Mouse (Mus musculus) splenic B cell, adult 2 months (primary cell): ENCODE measurements around the gene Nek9.
A peak's percentile ranks its signal among the peaks of the same experiment; 100 is the strongest.
"Not testable (repeated sequence)": the region's sequence is repeated elsewhere in the genome, so short reads cannot be mapped to it uniquely, and the experiment has no call there.

Experiments
- DNase-seq: peaks from one replicate; pipeline ENCODE4 v3.0.0-alpha.2; 2011; ENCODE audit warnings: low read depth, low spot score
- H3K27me3 ChIP-seq: 2 replicates; pipeline ENCODE4 v1.6.1; 2012; ENCODE audit warnings: mild to moderate bottlenecking, low read length, moderate library complexity, mixed read lengths; ENCODE audit not compliant: control insufficient read depth, poor library complexity, insufficient read depth, severe bottlenecking
- H3K36me3 ChIP-seq: 2 replicates; pipeline ENCODE4 v1.6.1; 2012; ENCODE audit warnings: mild to moderate bottlenecking, low read length, moderate library complexity, mixed read lengths; ENCODE audit not compliant: control insufficient read depth, poor library complexity, insufficient read depth, severe bottlenecking

Gene Nek9

DNA sequence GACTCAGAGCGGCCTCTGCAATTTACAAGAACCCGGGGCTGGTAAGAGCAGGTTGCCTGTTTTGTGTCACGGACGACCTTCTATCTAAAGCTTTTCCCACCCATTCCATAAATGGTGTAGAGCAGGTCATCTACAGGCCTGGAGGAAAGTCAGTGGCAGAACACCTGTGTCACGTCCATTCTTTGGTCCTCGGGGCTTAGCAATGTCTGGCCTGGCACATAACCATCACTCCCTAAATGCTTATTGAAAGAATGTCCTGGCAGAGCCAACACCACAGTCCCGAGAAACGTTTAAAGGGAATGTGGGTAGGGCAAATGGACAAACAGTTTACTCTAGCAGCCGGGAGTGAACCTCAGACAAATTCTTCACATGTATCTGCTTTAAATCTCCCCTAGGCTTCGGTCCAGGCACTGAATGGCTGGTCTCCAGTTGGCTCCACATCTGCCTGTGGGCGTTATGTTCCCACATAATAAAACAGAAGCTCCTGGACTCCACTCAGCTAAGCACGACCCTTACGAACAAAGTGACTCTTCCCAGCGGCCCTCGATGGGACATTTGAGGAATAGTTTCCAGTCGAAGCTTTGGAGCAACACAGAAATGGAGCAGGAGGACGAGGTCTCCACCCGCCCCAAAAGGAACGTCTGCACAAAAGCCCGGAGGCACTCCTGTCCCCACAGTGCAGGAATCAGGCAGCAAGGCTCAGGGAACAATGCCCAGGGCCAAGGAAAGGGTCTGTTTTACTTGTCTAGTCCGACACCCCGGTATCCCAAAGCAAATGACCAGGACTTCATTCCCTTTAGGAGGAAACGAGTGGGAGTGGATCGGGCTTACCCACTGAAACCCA, 49.8 kb downstream of the Nek9 start:
- DNase-seq: no peak
- no peaks in the 10 kb centered on the region for H3K36me3 ChIP-seq
- H3K27me3 ChIP-seq: no peaks in the 10 kb centered on the region; the same call in 1 of the 2 replicates

DNA sequence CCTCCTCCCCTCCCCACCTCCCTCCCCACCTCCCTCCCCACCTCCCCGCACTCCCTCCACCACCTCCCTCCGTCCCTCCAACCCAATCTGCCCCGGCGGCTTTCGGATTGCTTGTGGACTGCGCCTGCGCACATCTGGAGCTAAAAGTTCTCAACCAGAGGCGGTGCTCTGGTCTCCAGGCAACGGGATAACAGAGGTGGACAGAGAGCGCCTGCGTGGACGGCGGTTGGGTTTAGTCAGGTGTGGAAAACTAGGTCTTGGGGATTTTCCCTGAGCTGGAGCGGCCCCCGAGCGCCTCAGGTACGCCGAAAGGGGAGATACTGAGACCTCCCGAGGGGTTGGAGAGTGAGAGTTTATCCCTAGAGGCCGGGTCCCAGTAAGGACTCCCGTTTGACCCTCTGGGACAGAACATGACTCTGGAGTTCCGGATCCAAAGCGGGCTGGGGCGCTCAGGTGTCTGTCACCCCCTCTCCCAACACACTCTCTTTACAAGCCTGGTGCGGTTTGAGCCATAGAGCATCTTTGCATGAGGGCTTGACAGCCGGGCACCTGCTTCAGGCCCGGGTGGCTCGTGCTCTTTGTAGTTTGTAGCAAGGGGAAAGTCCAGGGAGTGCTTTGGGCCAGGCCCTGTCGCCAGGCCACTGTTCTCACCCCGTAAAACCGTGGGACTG, 50.5 kb downstream of the Nek9 start, which contains the start of gene Zc2hc1c:
TSS of gene Zc2hc1c (plus strand) at position 106 of the 671 bp plus-strand sequence.
- peak; percentile 92 for DNase-seq

DNA sequence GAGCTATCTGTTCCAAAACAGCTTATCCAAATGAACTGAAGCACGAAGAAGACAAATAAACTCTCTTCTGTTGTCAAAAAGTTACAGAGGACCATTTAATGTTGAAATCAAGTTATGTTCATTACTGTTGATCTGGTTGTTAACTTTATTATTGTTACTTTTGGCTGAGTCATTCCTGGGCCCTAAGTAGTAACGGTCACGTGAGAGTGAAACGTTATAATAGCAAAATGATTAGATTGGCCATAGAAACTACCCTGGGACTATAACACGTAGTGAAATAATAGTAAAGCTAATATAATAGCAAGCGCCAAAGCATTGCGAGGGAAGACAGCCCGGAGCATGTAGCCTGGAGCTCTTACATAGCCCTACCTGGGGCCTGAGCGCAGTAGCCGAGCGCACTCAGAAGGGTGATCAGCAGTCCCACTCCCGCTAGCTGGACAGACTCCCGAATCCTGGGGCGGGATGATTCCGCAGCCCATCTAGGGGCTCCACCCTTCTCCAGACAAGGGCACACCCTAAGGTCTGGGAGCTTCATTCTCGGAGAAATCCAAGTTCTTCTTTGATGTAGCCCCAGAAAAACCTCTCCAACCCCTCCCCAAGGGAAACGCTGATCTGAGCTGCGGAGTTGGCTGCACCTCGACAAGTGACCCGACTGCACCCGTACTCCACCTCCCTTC, 51.2 kb downstream of the Nek9 start, which contains the start of gene Acyp1:
TSS of gene Acyp1 (minus strand) at position 630 of the 677 bp plus-strand sequence.
- Histone ChIP-seq H3K27me3 (no peaks in the 10 kb centered on the region; the same call in 1 of the 2 replicates), H3K36me3 (no peaks in the 10 kb centered on the region)
- DNase-seq: no peak

More for the DNA sequence above, 50.5 kb downstream of the Nek9 start, which contains the start of gene Zc2hc1c:
- no peaks in the 10 kb centered on the region for H3K36me3 ChIP-seq
- no peaks in the 10 kb centered on the region; the same call in 1 of the 2 replicates for H3K27me3 ChIP-seq

DNA sequence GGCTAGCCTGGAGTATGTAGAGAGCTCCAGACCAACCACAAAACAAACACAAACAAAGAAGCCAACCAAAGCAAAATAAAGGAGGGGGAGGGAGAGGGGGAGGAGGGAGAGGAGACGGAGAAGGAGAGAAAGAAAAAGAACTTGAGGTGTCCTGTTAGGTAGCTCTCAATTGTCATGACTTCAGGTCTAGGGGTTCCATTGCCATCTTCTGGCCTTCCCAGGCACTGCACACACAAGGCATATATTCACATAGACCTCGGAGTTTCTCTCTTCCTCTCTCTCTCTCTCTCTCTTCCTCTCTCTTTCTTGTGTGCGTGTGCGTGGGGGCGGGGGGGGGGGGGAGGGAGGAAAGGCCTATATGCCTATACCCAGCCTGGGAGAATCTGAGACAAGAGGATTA, 52.2 kb downstream of the Nek9 start:
- DNase-seq: peak; percentile 61
- Histone ChIP-seq H3K27me3 (no peaks in the 10 kb centered on the region; the same call in 1 of the 2 replicates), H3K36me3 (no peaks in the 10 kb centered on the region)

DNA sequence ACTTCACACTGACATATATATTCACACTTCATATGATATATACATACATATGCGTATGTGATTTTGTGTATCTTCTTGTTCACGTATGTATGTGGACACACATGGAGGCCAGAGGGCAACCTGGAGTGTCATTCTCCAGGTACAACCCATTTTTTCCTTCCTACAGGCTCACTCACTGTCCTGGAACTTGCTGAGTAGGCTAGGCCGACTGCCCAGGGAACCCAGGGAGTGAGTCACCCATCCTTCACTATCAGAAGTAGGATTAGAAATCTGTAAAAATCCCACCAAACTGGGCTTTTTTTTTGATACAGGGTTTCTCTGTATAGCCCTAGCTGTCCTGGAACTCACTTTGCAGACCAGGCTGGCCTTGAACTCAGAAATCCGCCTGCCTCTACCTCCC, 54.2 kb downstream of the Nek9 start:
- no peaks in the 10 kb centered on the region for H3K27me3 ChIP-seq
- no peak for DNase-seq

DNA sequence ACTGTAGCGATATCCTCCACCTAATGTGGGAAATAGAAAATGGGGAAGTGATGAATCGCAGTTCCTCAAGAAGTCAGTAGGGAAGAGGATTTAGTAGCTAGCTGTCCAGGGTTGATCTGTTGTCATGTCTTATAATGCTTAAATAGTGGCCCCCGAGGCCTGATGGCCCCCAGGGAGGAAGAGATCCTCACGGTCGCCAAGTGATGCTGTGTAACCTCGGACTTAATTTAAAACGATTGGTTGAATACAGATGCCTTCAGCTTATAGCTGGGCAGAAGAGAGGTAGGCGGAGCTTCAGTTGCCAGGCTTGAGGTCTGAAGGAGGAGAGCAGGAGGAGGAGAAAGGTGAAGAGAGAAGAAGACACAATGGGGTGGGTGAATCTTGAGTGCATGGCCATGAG, 54.8 kb downstream of the Nek9 start:
- DNase-seq: peak; percentile 25
- Histone ChIP-seq H3K36me3 (no peaks in the 10 kb centered on the region), H3K27me3 (no peaks in the 10 kb centered on the region)

More for the DNA sequence above, 54.2 kb downstream of the Nek9 start:
- H3K36me3 ChIP-seq: no peaks in the 10 kb centered on the region

DNA sequence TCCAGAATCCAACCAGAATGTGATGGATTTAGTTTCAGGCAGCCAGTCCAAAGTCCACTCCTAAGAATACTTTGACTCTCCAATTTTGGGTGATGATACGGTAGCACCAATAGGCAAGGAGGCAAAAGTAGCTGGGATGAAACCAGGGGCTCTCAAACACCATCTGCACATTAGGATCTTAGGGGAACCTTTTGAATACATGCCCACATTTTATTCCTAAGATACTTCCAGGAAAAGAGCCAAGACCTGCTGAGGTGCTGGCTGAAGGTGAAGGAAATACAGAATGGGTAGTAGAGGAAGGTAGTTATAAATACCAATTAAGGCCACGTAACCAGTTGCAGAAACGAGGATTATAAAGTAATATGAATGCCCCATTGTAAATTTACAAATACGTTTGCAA, 57.4 kb downstream of the Nek9 start:
- H3K36me3 ChIP-seq, H3K27me3 ChIP-seq, DNase-seq: not testable (repeated sequence)

DNA sequence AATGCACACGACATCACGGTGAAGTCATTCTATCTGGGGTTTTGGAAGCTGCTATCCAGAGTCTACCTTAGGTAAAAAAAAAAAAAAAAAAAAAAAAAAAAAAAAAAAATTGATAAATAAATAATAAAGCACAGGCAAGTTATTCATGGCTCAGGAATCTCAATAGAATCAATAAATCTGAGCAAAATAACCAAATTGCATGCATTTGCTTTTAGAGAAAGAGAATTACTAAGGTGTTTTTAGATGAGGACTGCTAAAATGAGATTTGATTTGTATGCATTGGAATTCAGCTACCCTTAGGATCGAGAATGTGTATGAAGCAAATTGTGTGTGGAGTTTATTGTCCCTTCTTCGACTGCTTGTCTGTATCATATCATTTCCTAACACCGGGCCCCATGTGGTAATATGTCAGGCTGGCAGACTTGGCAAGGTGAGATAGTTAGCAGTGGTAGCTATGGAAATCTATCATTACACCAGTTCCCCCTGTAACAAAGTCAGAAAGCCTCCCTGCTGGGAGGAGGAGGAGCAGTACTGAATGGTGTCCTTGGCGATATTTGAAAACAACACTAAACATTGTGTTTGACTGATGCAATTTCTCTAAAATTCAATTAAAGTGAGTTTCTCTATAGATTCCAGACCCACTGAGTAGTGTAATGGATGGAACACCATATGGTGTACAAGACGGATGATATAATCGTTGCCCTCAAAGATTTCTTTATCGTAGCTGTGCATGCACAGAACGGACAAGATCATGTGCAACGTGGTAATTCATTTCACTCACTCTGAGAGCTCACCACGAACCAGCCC, 58.1 kb downstream of the Nek9 start:
- no peaks in the 10 kb centered on the region for H3K36me3 ChIP-seq
- H3K27me3 ChIP-seq: no peaks in the 10 kb centered on the region
- no peak for DNase-seq

DNA sequence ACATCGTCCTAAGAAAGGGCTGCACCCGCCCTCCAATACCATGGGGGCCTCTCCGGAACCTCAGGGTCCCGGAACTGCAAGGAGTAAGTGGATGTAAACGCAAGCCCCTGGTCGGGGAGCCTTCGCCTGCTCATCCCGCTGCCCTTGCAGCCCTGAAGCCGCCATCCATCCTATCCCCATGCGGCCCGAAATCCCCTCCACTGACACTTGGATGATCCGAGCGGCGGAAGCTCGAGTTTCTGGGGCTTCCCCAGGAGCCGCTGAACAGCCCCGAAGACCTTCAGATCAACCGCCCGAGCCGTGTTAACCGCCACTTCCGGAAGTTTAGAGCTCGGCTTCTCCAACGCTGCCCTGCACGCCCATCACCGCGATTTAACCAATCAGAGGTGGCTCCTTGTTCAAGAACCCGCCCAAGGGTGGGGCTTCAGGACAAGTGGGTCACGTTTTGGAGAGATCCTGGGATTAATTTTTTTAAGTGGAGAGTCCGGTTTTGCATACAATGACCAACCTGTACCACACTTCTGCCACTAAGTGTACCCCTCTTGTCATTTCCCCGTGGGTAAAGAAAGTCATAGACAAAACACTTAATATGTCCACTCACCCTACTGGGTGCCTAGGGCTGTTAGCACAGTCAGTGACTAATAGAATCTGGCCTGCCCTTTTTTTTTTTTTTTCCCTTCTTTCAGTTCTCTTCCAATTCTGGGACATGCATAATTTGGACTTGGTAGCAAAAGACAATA, 58.9 kb downstream of the Nek9 start:
- DNase-seq: peak; percentile 96
- Histone ChIP-seq H3K27me3 (no peaks in the 10 kb centered on the region), H3K36me3 (no peaks in the 10 kb centered on the region)

DNA sequence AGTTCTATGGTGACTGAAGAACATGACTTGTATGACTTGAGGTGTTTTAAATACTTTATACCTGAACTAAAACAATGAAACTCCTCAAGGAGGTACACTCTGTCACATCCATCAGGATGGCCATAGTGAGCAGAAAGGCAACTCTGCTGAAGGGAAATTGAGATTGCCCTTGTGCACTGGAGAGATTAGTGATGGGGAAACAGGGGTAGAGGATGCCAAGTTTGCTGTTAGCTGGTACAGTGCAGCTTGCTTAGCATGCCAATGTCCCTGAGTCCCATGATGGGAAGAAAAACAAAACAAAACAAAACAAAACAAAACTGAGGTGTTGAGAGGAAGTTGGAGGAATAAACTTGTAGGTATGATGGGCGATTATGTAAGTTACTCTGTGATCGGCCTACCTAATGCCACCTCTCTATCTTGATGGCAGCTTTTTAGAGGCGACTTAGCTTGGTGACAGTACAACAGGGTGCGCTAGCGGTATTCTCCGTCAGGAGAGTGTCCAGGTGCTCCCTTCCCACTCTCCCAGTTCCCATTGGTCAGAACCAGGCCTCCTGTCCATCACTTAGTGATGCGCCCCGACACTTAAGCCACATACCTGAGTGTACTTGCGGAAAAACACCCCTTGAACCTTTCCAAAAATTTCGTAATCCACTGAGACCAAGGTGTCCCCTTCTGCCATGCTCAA, 59.6 kb downstream of the Nek9 start:
- H3K27me3 ChIP-seq: no peaks in the 10 kb centered on the region
- no peak for DNase-seq
- no peaks in the 10 kb centered on the region for H3K36me3 ChIP-seq

DNA sequence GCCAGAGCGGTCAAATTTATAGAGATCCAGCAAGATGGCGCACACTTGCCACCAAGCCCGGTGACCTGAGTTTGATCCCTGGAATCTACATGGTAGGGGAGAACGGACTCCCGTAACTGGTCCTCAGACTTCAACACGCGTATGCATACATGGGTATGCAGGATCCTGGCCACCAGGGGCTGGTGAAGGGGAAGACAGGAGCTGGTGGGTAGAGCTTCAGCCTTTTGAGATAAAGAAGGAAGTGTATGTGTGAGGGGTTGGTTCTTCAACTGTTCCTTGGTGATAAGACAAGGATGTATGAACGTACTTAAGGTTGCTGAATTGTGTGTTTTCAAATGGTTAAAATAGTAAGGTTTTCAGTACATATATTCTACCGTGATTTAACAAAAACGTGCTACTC, 60.2 kb downstream of the Nek9 start:
- Histone ChIP-seq H3K36me3 (no peaks in the 10 kb centered on the region), H3K27me3 (no peaks in the 10 kb centered on the region)
- DNase-seq: no peak

DNA sequence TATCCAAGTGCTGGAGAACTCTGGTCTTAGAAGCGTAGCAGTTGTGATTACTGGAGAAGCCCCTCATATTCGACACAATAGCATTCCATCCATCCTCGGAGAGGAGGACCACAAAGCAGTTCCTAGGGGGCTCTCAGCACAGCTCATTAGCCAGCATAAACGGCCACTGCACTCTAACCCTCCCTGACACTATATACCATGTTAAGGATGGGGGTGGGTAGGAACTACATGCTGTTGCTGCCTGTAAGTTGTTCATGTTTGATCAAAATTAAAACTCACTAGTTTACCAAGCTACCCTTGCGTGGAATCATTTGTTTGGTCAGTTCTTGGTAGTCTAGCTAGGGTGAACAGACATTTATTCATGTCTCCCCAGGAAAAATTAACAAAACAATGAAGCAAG, 62.9 kb downstream of the Nek9 start:
- DNase-seq: no peak
- Histone ChIP-seq H3K27me3 (no peaks in the 10 kb centered on the region), H3K36me3 (no peaks in the 10 kb centered on the region)

DNA sequence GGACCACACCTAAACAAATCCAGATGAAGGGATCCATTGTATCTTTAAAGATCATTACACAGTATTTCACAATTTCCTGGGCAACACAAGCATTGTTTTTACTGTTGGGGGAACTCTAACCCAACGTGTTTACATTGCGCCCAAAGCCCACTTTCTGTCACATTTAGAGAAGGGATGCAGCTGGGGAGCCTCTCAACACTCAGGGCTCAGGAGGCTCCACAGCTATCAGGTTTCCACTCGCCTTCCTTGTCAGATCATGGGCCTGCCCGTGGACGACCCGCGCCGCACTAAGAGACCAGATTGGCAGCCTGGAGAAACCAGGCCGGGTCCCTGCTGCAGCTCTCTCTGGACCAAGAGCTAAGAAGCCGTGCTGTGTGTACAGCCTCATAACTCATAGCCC, 65.7 kb downstream of the Nek9 start:
- Histone ChIP-seq H3K36me3 (no peaks in the 10 kb centered on the region), H3K27me3 (no peaks in the 10 kb centered on the region)
- DNase-seq: no peak
